Mouse (Mus musculus) olfactory bulb, adult 2 months (tissue): ENCODE measurements around the gene Atl1.

Experiments
- CTCF ChIP-seq: fragments of 200-500 bp; IDR thresholded peaks from 2 replicates; pipeline ENCODE4 v1.5.1; 2012; ENCODE audit warnings: low read depth, mild to moderate bottlenecking, low read length, moderate library complexity; ENCODE audit not compliant: insufficient read depth
- POLR2A ChIP-seq: fragments of 200-500 bp; IDR thresholded peaks from 2 replicates; pipeline ENCODE4 v1.6.1; 2012; ENCODE audit warnings: mild to moderate bottlenecking, low read depth, low read length, moderate library complexity; ENCODE audit not compliant: insufficient read depth

DNA sequence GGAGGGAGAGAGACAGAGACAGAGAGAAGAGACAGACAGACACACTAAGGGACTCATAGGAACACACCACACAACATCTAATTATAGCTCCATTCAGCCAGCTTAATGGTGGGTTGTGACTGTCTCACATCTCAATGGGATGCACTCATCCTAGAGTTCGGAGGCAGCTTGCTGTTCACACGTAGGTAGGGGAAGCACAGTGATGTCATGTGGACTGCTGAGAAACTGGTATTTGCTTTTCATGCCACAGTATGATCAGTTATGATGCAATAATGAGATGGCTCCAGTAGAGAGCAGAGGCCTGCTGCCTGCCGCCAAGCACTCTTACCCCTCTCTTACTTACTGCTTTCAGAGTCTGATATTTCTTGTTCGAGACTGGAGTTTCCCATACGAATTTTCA is 53.4 kb downstream of the Atl1 start:
- TF ChIP-seq POLR2A: no peak
- TF ChIP-seq CTCF: no peak
